Mouse (Mus musculus) liver, embryonic 14.5 days (tissue): ENCODE measurements around the gene Tacc2. TPM values are rescaled to one million over a fixed set of nuclear protein-coding genes. Genes with fewer than 3 reads are reported as not detected.

Experiments used
- ATAC-seq: fragments of 200-750 bp; cut with Nextera tagmentation; 2 replicates; pipeline ENCODE4 v1.8.0; 2017; ENCODE audit warnings: moderate number of reproducible peaks, mild to moderate bottlenecking, moderate library complexity; ENCODE audit not compliant: insufficient read depth
- DNase-seq, 3 experiments: peaks; one replicate each; pipeline ENCODE4 v3.0.0-alpha.2; 2012 to 2013; ENCODE audit warnings: low read depth in 3 of 3, low spot score in 3 of 3
- H3K27ac ChIP-seq: fragments of 300-500 bp; sonication (generic); 2 replicates; pipeline ENCODE4 v1.5.1; 2014; ENCODE audit warnings: moderate library complexity, mild to moderate bottlenecking, control low read depth, inconsistent platforms
- H3K27me3 ChIP-seq: fragments of 300-500 bp; sonication (generic); 2 replicates; pipeline ENCODE4 v1.6.1; 2014; ENCODE audit warnings: mild to moderate bottlenecking, low read length, moderate library complexity; ENCODE audit not compliant: control insufficient read depth, insufficient read depth
- H3K36me3 ChIP-seq: fragments of 300-500 bp; sonication (generic); replicated peaks from 2 replicates; pipeline ENCODE4 v1.6.1; 2014; ENCODE audit warnings: low read depth; ENCODE audit not compliant: control insufficient read depth, insufficient read depth
- H3K4me1 ChIP-seq, 2 experiments: fragments of 200-500 bp in 1 of 2; fragments of 300-500 bp in 1 of 2; sonication (generic) in 1 of 2; replicated peaks; 2 replicates each; pipeline ENCODE4 v1.6.1; 2012 to 2014; ENCODE audit warnings: antibody characterized with exemption in 1 of 2, inconsistent platforms in 1 of 2, low read length in 1 of 2; ENCODE audit not compliant: control insufficient read depth in 2 of 2, insufficient read depth in 2 of 2
- H3K4me2 ChIP-seq: fragments of 300-500 bp; sonication (generic); 2 replicates; pipeline ENCODE4 v1.6.1; 2014; ENCODE audit warnings: low read depth, mild to moderate bottlenecking, control low read depth, moderate library complexity
- H3K4me3 ChIP-seq, 2 experiments: fragments of 200-500 bp in 1 of 2; fragments of 300-500 bp in 1 of 2; sonication (generic) in 1 of 2; 2 replicates each; pipeline ENCODE4 v1.5.1; 2012 to 2014; ENCODE audit warnings: low read depth in 2 of 2, low read length in 2 of 2, mild to moderate bottlenecking in 2 of 2, control low read depth in 1 of 2, inconsistent platforms in 1 of 2, moderate library complexity in 1 of 2; ENCODE audit not compliant: insufficient read depth in 1 of 2
- H3K9ac ChIP-seq: fragments of 300-500 bp; sonication (generic); replicated peaks from 2 replicates; pipeline ENCODE4 v1.6.1; 2014; ENCODE audit warnings: mild to moderate bottlenecking, control low read depth, moderate library complexity
- H3K9me3 ChIP-seq: fragments of 300-500 bp; sonication (generic); 2 replicates; pipeline ENCODE4 v1.6.1; 2016; ENCODE audit warnings: low read length, mixed read lengths; ENCODE audit not compliant: control insufficient read depth
- CTCF ChIP-seq: IDR thresholded peaks from 2 replicates; pipeline ENCODE4 v1.5.1; 2016; ENCODE audit warnings: antibody characterized with exemption, low read depth, control low read depth
- EP300 ChIP-seq: IDR thresholded peaks from 2 replicates; pipeline ENCODE4 v1.6.1; 2016; ENCODE audit warnings: antibody characterized with exemption, low read depth
- WGBS: fragments of 180-500 bp; shearing (Covaris S2); extraction: QIAGEN DNeasy Blood & Tissue Kit; methylation state at CpG from one replicate; pipeline ENCODE4 v1.1.7; 2014; ENCODE audit not compliant: insufficient replicate concordance; 5-methylcytosine and 5-hydroxymethylcytosine counted together
- polyA plus RNA-seq, 2 experiments: library from polyadenylated mRNA; depleted of rRNA in 1 of 2; stranded (reverse) in 1 of 2; unstranded in 1 of 2; fragments of >200 nt; fragmentation: Nextera tagmentation in 1 of 2; extraction: Ambion mirVana in 1 of 2; gene quantifications; 2 replicates each; pipeline versions ENCODE4 v1.2.1 to v1.2.3; 2012 to 2014

Gene Tacc2
- polyA plus RNA-seq, 2 experiments, result 2.0 to 2.4 TPM

DNA sequence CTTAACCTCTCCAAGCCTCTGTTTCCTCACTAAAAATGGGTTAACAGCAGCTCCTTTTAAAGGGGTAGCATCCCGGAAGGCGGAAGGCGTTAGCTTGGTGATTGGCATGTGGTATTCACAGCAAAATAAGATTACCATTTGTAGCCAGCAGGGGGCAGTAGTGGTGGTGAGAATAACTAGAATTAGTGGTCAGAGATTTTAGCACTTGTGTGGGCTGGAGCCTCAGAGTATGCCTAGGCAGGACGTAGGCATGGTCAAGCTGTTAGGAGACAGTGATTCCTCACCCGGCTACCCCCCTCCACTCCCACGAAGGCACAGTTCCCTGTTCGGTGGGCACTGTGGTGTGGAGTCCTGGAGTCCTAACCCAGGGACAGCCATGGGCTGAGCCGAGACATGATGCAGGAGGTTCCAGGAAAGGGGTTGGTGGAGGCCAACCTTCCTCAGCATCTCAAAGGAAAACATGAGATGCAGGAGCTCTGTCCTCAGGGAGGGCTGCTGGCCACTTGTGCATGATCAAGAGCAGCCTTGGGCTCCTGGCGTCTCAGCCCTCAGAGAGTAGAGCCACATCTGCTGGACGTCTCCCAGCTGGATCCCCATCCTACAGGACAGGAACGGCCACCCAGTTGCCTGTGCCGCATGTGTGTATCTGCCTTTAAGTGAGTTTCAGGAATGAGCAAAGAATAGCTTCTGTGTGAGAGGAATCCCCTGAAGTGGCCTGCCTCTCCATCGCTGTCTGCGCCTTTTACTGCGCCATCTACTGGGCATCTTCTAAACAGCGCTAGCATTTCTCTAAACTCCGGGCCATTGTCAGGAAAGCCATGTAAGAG is 185.0 kb downstream of the Tacc2 start:
- H3K9ac ChIP-seq, result no peak overlapping the region
- no peak overlapping the region for H3K4me2 ChIP-seq
- no peaks in the 10 kb centered on the region for H3K36me3 ChIP-seq
- ATAC-seq, result 0 out of 2 replicates have a peak, but pooled peaks have one; percentile 33
- peak; percentile 20 to 29 (median 28) for DNase-seq
- TF ChIP-seq CTCF (peak; percentile 77), EP300 (no peak)
- H3K4me3 ChIP-seq, result no peak overlapping the region
- no peaks in the 10 kb centered on the region for H3K9me3 ChIP-seq
- whole genome bisulfite sequencing, result 29% methylated on average over 17 of the region's 17 CpGs
- no peaks in the 10 kb centered on the region for H3K4me1 ChIP-seq
- no peaks in the 10 kb centered on the region for H3K27me3 ChIP-seq
- H3K27ac ChIP-seq, result no peak overlapping the region

DNA sequence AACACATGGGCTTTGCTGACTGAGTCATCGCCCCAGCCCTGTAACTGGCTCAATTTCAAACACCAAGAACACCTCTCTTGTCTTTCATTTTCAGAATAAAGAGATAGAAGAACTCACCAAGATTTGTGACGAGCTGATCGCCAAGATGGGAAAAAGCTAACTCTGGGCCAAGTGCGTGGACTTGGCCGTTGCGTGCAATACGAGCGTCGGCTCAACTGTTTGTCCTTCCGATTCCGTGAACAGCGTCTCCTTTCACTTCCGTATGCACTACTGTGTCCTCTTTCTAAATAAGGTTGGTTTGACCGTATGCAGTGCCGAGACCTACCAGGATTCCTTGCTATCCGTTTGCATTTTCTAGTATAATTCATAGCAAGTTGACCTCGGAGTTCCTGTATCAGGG is 186.9 kb downstream of the Tacc2 start:
- Histone ChIP-seq H3K9ac (no peak overlapping the region), H3K27ac (no peak overlapping the region), H3K9me3 (no peaks in the 10 kb centered on the region), H3K27me3 (no peaks in the 10 kb centered on the region), H3K4me2 (no peak overlapping the region), H3K4me1 (no peaks in the 10 kb centered on the region), H3K36me3 (no peaks in the 10 kb centered on the region), H3K4me3 (no peak overlapping the region)
- no peak for DNase-seq
- TF ChIP-seq EP300, result no peak
- no peak for TF ChIP-seq CTCF
- WGBS, result 81% methylated on average over 17 of the region's 17 CpGs
- no peak for ATAC-seq

DNA sequence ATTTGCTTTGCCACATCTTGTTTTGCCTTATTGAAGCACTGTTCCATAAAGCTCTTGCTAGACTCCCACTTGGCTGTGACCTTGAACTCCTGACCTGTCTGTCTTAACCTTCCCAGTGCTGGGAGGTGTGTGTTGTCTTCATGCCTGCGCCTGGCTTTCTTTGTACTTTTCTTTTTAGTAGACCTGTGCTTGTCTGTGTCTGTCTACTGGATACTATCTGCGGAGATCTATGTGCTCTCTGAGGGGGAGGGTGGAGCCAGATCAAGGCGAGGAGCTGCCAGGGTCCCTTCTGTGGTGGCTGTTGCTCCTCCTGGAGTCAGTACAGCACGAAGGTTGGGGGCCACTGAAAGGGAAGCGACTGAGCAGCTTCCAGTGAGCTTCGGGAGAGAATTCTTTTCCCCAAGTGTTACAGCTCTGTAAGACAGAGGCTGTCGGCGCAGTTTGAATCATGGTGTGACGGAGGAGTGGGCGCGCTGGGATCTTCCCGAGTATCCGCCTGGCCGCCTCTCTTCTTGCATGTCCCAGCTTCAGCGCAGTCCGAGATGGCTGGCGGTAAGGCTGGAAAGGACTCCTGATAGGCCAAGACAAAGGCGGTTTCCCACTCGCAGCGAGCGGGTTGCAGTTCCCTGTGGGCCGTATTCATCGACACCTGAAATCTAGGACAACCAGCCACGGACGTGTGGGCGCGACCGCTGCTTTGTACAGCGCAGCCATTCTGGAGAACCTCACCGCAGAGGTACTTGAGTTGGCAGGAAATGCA is 189.4 kb downstream of the Tacc2 start:
- no peak overlapping the region for H3K4me2 ChIP-seq
- H3K27ac ChIP-seq, result no peak overlapping the region
- H3K4me1 ChIP-seq, result no peaks in the 10 kb centered on the region
- TF ChIP-seq EP300 (no peak), CTCF (no peak)
- H3K36me3 ChIP-seq, result no peaks in the 10 kb centered on the region
- H3K9me3 ChIP-seq, result no peaks in the 10 kb centered on the region
- ATAC-seq (no peak), DNase-seq (no peak)
- no peaks in the 10 kb centered on the region for H3K27me3 ChIP-seq
- H3K4me3 ChIP-seq, result no peak overlapping the region
- no peak overlapping the region for H3K9ac ChIP-seq
- WGBS, result 64% methylated on average over 30 of the region's 30 CpGs

DNA sequence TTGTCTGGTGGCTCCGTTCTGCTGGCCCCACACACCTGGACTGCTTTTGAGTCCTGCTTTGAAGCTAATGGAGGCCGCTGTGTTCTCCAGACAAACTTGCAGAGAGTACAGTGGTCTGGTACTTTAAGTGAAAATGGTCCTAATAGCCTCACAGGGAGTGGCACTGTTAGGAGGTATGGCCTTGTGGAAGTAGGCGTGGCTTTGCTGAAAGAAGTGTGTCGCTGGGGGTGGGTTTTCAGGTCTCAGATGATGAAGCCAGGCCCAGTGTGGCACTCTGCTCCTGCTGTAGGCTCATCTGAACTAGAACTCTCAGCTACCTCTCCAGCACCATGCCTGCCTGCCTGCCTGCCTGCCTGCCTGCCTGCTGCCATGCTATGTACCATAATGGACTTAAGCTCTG is 190.9 kb downstream of the Tacc2 start:
- ATAC-seq (no peak), DNase-seq (no peak)
- TF ChIP-seq CTCF (no peak), EP300 (no peak)
- no peaks in the 10 kb centered on the region for H3K4me1 ChIP-seq
- no peaks in the 10 kb centered on the region for H3K27me3 ChIP-seq
- no peaks in the 10 kb centered on the region for H3K36me3 ChIP-seq
- H3K27ac ChIP-seq, result no peak overlapping the region
- no peak overlapping the region for H3K4me3 ChIP-seq
- H3K9me3 ChIP-seq, result no peaks in the 10 kb centered on the region
- H3K9ac ChIP-seq, result no peak overlapping the region
- no peak overlapping the region for H3K4me2 ChIP-seq
- WGBS, result 48% methylated on average over 4 of the region's 4 CpGs

DNA sequence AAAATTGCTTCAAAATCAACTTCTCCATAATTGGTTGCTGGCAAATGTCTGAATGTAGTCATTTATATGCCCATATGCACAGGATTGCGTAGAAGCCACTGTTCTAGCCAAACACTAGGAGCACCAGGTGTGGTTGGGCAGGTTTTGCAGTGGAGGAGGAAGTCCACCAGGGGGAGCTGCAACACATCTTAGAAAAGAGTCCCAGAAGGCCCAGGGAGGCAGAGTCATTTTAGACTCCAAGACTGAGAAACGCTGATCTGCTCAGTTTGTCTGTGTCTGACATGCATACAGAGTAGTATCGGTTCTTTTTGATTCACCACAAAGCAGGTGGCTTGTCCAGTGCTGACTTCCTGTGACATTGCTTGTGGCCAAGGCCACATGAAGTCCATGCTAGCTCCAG is 193.5 kb downstream of the Tacc2 start:
- no peak overlapping the region for H3K27ac ChIP-seq
- WGBS, result 26% methylated on average over 3 of the region's 3 CpGs
- ATAC-seq (no peak), DNase-seq (peak; percentile 22 to 38 (median 27))
- H3K4me2 ChIP-seq, result no peak overlapping the region
- H3K9ac ChIP-seq, result no peak overlapping the region
- no peaks in the 10 kb centered on the region for H3K36me3 ChIP-seq
- H3K4me3 ChIP-seq, result no peak overlapping the region
- peak; percentile 79 for TF ChIP-seq CTCF
- no peak for TF ChIP-seq EP300
- H3K9me3 ChIP-seq, result no peaks in the 10 kb centered on the region
- H3K4me1 ChIP-seq, result 0 out of 4 replicates have a peak, but pooled peaks cover 0 to 2% of the 10 kb centered on the region in 2 experiments
- no peaks in the 10 kb centered on the region for H3K27me3 ChIP-seq
